Mouse (Mus musculus) adrenal gland, postnatal 25 days (tissue): ENCODE data around the gene Kel. TPM values are rescaled to one million over a fixed set of nuclear protein-coding genes. Genes with fewer than 3 reads are reported as not detected.

Experiments
- DNase-seq: peaks from one replicate; pipeline ENCODE4 v3.0.0; 2021; ENCODE audit warnings: mixed read lengths
- long read RNA-seq: library from polyadenylated mRNA; stranded (forward); transcript quantifications from one replicate; pipeline ENCODE4 v2.0.0, GENCODE M21; 2021
- total RNA-seq: library from RNA; stranded (reverse); gene quantifications from 2 replicates; pipeline ENCODE4 v1.2.3, GENCODE M21; 2021

Gene Kel
- total RNA-seq: not detected in 2 replicates
- long read RNA-seq, partial matches to known transcripts: 0 of 1 reads
- long read RNA-seq, other reads (novel, unspliced or antisense): 1 of 1 reads

DNA sequence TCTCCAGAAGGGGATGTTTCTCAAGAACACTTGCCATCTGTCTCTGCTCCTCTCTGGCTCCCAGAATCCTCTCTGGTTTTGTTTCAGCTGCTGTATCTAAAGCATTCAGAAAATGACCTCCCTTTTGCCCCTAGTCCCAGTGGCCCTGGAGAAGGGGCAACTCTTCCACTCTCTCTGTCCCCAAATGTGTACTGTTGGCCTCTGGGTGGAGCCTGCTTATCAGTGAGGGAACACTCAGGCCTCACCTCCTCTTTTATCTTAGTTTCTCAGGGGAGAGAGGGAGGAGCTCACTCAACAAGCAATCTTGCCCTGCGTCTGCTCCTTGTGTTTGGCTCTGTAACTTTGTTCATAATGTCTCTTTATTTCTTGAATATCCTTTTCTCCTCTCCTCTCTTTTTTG is at the start of gene Kel:
Gene Kel (minus strand): TSS at position 217 of the 400 bp plus-strand sequence.
- DNase-seq: no peak

DNA sequence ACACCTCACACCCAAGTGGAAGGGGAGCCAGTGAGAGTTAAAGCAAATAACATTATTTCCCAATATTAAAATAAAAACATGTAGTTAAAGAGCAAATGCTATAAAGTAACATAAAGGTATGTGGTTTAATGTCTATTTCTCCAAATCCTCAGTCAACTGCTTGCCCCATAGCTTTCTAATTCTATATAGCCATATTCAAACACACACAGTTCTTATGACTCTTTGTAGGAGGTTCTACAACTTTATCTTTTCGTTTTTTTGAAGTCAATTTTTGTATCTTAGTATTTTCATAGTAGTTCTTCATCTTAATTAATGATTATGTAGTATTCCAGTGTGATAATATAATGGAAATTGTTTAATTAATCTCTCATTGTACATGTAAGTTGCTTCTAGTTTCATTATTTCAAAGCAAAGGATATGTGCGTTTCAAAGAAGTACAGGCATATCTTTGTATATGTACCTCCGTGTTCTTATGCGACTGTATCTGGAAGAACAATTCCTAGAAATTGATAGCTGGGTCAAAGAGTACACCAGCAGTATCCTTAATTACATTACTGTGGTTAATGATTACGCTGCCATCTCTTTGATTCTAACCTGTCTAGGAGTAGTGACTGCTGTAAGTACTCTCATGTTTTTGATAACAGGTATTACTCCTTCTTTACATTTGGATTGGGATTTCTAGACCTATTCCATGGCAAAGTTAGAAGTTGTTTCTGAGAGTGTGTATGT is 40.7 kb upstream of the Kel start:
- DNase-seq: no peak

DNA sequence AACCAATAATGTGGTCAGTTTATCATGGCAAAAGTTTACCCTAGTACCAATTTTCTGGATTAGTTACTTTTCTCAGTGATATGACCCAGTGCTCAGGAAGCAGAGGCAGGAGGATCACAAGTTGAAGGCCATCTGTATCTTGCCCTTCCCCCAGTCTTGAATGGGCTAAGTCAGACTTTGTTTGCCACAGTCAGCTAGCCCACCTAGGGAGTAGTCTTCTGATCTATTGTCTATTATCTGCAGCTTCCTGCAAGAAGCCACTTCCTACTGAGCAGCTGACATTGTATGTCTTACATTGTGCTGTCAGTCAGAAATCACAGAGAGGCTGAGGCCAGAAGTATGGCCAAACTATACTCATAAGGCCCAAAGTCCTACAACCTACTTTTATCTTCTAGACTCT is 37.0 kb upstream of the Kel start:
- DNase-seq: no peak

DNA sequence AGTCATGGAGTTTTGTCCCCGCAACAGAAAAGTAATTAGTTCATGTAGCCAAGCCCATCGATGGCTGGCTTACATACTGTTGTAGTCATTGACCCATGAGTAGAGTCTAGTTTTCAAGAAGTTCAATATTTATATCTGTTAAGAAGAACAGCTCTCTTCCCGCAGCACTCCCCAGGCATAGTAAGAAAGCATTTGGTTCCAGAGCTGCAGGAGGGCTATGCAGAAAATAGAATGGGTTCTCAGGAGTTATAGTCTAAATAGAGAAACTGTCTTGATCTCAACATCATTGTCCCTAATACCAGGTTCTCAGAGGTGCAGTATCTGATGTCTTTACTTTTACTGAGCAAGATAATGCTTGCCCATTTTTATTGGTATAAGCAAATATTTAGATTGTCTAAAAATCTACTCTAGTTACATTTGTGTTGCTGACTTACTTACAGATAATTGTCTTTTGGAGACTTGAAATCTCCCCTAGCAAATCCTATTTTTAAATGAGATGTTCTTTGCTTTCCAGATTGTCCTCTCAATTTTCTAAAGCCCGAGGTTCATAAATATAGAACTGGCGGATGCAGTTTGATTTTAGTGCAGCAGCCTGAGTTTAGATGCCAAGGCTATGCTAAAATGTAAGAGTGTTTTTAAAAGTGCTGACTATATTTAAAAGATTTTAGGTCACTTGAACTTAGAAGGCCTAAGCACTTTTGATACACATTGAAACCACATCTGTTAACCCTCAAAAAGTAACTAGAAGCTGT is 30.8 kb upstream of the Kel start:
- no peak for DNase-seq

DNA sequence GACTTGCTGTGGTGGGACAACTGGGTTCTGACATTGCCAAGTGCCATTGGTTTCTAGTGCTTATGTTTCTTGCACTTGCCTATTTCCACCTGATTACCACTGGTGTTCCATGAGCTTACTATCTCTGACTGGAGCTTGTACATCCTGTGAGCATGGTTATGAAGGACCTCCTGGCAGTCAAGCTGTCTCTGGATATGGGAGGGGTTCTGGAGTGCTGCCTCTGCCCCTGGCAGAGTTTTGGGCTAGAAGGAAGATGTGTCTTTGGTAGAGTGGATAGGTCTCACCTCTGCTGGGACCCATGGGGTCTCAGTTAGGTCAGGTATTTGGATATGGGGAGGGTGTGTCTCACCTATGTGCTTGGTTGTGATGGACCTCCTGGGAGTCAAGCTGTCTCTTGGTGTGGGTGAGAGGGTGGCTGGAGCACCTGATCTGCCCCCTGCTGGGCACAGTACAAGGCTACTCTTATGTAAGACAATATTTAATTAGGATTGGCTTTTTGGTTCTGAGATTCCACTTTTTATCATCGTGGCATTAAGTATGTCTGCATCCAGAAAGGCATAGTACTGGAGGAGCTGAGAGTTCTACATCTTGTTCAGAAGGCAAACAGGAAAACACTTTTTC is 24.0 kb upstream of the Kel start:
- DNase-seq: peak; percentile 1

DNA sequence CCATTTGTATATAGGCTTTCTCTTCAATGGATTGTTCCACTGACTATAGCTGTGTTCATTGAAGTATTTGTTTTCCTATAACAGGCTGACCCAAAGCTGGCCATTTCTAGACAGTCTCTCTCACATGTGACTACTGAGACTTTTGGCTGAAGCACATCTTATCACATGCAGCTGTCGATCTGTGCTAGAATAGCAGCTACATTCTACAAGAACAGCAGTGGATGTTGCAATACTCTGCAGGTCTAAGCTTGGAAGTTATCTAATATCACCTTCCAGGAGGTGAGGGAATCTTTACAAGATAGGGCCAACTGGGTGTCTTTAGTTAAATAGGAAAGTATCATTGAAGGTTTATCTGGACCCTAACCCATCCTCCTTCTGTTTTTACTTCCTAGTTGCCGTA is 17.3 kb upstream of the Kel start:
- DNase-seq: no peak

DNA sequence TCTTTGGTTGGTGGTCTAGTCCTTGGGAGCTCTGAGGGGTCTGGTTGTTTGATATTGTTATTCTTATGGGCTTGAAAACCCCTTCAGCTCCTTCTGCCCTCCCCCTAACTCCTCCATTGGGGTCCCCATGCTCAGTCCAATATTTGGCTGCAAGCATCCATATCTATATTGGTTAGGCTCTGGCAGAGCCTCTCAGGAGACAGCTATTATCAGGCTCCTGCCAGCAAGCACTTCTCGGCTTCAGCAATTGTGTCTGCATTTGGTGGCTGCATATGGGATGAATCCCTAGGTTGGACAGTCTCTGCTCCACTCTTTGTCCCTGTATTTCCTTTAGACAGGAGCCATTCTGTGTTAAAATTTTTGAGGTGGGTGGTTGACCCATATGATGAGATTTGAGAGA is 6.1 kb upstream of the Kel start:
- DNase-seq: no peak

DNA sequence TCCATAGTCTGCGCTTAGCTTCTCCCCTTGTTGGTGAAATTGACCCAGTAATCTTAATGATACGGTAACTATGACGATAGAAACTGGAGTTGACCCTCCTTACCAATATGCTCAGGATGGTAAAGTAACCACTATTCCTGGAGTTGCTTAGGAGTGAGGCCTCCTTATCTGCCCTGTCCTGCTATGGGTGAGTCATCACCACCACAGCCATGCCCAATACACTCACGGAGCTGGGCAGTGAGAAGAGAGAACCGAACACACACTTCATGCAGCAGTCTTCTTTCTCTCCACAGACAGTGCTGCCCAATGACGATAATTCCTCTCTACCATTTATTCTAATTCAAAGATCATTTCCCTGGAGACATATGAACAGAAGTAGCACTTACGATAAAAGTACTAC is 2.1 kb upstream of the Kel start:
- no peak for DNase-seq

DNA sequence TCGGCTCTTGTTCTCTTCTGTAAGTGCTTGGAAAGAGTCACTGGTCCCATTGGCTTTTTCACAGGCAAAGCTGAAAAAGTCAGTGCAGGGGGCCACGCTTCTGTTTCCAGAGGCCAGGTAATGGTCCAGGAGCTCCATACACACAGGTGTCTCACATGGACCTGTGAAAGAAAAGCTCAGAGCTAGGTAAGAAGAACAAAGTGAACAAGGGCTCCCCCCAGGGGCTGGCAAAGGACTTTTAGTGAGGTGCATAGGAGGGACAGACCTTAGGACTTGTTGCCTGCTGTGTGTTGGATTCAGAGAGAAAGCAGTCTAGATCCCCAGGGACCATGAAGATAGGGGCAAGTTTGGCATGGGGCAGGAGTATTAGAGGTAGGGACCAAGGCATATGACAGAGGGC is 1.2 kb downstream of the Kel start:
- DNase-seq: no peak

DNA sequence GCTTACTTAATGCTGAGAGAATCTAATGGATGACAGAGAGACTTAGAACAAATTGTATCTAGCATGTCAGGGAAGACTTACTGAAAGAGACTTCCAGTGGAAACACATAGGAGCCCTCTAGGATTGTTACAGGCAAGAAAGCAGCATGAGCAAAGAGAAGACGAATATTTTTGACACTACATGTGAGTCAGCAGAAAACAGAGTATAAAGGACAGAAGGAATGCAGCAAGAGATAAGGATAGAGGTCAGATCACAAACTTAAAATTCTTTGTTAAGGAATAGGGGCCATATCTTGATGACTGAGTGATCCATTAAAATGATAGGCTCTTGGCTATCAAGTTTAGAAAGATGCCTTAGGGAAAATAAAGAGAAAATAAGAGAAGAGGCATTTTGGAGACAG is 2.9 kb downstream of the Kel start:
- no peak for DNase-seq

DNA sequence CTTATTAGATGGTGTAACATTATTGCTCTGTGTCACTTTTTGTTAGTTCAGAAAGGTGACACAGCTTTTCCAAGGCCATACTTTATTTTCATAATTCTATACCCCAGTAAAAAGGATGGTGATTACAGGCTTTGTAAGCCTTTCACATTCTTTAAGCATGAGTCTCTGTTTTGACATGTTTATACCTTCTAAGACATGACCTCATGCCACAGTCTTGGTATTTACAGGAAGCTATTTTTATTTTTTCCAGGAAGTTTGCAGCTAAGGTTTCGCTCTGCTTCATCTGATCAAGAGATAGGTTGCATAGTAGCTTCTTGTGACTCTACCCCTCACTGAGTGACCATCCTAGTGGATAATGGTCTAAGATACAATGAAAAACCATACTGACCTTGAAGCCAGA is 9.7 kb downstream of the Kel start:
- DNase-seq: no peak

DNA sequence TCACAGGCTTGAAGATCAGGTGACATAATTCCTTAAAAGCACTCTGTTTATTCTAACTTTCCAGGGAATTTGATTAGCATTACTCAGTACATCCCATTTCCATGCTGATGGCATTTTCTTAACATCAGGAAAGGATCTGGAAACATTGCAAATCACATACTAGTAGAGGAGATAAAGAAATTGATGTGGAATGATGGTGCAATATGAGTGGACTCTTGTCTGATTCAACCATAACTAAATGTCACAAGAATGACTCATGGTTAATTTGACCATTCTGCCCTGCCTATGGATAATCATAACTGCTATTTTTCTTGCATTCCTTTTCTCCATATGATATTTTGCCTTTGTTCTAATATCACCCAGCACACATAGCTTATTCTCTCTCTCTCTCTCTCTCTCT is 11.9 kb downstream of the Kel start:
- DNase-seq: no peak

DNA sequence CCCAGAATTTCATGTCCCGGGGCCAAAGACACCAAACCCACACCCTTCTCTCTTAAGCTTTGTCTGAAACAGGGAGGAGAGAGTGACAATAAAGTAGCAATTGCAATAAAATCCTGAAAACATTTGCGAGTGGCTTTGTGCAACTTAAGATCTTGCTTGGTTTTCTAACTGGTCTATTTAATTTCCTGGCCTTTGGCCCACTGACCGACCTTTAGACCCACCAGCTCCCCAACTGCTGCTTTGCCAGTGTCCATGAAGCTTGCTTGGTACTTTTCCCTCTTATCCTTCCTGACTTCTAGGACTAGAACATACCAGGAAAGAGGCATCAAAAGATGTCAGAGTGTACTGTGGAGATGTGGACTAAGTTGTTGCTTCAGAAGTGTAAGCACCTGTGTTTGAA is 18.5 kb downstream of the Kel start:
- no peak for DNase-seq

DNA sequence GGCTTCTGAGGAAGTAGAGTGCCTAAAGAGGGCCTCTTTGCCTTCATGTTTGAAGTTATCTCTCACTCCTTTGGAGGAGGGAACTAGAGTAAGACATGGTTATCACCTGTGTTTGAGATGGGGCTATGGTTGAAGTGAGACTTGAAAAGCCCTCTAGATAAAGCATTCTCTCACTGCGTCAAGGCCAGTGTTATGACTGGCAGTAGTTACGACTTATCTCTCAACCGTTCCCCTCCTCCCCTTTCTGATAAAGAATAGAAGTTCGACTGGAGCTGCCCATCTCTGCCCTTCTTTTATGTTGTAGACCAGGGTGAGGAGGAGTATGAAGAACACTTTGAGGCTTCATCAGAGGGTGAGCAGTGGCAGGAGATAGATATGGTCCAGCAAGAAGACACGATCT is 19.2 kb downstream of the Kel start:
- no peak for DNase-seq

DNA sequence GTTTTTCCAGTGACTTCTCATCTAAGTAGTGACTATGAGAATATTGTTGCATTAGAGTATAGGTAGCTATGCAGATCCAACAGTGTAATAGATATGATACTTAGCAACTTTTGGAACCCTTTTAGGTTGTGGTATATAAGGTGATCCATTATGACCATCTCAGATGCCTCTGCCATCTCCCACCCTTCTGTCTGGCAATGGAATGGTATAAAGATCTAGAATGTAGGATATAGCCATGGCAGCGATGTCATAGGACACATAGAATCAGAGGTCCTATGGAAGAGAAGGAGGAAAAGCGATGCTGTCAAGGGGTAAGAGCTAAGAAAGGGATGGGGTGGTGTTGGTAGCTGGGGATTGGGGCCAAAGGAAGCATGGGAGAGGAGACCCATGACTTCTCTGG is 20.0 kb downstream of the Kel start, which contains the start of gene Llcfc1:
Gene Llcfc1 (plus strand): TSS at position 301 of the 400 bp plus-strand sequence.
- DNase-seq: no peak

DNA sequence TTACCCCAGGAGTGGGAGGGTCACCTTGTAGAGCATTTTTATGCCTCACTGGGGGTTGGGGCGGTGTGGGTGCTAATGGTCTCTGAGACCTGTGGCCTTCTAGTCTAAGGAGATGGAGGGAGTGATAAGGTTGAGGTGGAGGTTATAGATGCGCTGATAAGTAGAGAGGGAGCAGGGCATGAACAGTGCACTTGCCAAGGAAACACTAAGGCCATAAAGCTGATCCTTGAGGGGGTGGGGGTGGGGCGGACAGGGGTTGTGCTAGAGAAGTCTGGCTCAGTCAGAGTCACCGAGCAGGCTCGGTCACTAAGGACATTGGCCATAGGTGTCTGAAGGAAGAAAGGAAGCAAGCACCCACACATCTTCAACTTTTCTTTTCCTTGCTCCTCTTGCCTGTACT is 22.5 kb downstream of the Kel start:
- no peak for DNase-seq

DNA sequence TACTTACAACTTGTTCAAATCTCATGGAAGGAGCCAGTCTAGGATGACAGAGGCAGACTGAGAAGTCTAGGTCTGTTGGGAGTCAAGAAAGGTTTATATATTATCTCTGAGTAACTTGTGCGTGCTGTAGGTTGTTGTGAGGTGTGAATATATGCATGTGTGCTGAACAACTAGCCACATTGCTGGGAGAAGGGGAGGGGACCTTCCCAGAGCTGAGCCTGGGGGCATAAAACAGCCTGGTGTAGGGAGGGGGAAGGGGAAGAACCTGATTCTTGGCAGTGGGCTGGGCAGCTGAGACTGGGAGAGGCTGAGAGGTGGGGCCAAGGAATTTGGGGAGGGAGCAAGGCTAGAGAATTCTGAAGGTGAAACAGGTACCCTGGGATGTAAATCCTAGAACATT is 23.5 kb downstream of the Kel start, which contains the start of gene Trpv5:
Gene Trpv5 (minus strand): TSS at position 101 of the 400 bp plus-strand sequence.
- no peak for DNase-seq

DNA sequence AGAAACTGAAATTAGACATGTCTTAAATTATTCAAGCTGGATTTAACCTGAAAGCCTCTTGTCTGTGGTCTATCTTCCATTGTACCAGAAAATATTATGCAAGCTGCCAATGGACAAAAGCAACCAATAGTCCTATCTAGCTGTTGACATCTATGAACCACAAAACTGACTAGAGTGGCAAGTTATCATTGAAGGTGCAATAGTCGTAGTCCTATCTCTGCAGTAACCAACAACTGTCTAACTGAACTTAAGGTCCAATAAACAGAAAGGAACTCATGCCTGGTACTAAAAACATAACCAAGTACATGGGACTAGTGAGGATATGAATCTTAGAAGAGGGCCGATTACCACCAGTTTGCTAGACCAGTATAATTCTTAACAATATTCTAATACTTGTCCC is 27.6 kb downstream of the Kel start:
- no peak for DNase-seq

DNA sequence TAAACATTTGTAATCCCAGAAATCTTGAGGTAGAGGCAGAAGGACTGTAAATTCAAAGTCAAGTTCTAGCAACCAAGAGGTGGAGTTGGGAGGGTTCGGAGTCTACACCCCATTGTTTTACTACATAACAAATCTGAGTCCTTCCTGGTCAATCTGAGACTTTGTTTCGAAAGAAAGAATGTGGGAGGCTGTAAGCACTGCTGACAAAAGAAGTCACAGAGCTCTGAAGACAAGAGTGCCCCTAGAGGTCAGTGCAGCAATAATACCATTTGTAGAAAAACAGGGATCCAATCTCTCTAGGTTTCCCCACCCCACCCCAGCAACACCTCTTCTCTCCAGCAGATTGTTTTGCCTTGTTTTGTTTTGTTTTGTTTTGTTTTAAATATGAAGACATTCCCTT is 41.8 kb downstream of the Kel start:
- DNase-seq: no peak

DNA sequence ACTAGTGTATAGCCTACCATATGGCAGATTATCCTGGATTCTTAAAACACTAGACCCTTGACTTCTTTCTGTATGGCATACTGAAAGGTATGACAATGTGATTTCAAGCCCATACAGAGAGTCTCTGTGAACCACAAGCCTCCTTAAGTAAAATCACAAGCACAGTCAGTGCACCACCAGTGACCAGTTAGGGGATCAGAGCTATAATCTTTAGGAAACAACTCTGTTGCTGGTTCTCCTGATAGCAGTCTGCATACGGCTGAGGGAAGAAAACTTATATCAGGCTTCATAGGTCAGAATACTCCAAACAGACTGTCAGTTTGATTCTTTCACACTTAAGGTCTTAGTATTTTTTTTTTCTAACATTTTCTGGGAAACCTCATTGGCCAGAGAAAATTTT is 45.7 kb downstream of the Kel start:
- no peak for DNase-seq

DNA sequence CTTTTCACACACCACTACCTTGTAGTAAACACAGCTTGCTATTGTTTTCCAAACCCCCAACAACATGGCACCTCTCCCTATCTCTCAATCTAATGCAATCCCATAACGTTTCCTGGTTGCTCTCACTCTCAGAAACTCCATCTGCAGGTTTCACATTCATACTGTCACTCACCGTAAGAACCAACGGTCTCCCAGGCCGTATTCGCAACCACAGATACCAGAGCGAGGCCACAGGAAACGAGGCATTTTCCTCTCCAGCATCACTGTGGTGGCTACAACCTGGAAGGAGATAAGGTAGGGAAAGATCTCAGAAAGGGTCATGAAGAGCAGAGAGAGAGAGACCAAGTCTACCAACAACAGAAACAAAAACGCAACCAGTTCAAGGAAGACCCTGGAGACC is 49.5 kb downstream of the Kel start:
- no peak for DNase-seq

DNA sequence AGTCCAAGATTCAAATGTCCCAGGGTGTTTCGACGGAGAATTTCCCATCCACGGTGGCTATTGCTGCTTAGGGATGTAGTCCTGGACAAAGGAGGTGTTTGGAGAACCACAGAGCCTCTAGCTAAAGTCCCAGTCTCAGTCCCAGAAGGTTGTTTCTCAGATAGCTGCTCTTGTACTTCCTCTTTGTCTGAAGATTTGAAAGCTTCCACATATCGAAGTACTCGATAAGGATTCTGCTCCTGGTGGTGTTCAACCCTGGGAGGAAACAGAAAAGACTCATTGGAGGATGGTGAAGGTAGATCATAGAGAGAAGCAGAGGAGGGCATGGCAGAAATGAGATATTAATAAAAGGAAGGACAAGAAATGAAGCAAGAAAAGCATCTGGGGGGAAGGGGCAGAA is 51.0 kb downstream of the Kel start:
- DNase-seq: no peak

DNA sequence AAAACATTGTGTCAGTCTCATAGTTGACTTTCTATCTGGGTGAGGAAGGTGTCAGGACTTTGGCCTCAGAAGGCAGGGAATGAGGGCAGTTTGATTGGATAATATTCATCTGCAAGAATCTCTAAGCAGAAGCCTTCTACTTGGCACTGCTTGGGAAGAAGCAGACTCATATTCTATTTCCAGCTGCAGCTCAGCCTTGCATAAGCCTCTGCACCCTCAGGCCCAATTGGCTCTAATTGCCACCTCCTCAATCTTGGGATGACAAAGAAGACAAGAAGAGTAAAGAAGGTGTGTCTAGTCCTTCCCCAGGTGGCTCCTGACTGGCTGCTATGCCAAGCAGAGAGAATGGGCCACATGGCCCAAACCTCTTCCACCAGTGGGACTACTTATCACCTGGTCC is 57.5 kb downstream of the Kel start:
- no peak for DNase-seq
